19 mouse cellular contexts compared by ENCODE assay signal in genomic region chr4:83104045-83104681, GRCm38 (mm10). TPM values are rescaled to one million over a fixed set of nuclear protein-coding genes. Genes with fewer than 3 reads are reported as not detected.
DNase-seq lines count a peak whose midpoint lies in the region; ATAC-seq and TF ChIP-seq lines count a peak whose summit lies in the region.
"Had no signal": no experiment of that assay in that cellular context is flagged by ENCODE, and none has a peak within 500 bp of the region (broad histone marks: within the 10 kb centered on the region; RNA-seq: fewer than 3 reads in every experiment).

No protein-coding gene starts in this region.

- peak; percentile 85 for ATAC-seq in heart, postnatal 0 days (ENCODE audit: insufficient read depth, low read depth)
- ATAC-seq: forebrain, postnatal 0 days had no signal

- TF ChIP-seq EP300 in heart, postnatal 0 days (IDR thresholded peaks at IDR 0.05; ENCODE audit: low read depth): peak; percentile 55; the same call in 1 of the 2 replicates

- no peaks in the 10 kb centered on the region for H3K36me3 ChIP-seq in embryonic facial prominence, embryonic 10.5 days (replicated peaks)
- H3K36me3 ChIP-seq in heart, postnatal 0 days (replicated peaks; ENCODE audit: control insufficient read depth, insufficient read depth, low read length): no peaks in the 10 kb centered on the region
- H3K36me3 ChIP-seq: embryonic facial prominence, embryonic 12.5 days; liver, embryonic 15.5 days; neural tube, embryonic 12.5 days; stomach, embryonic 15.5 days had no signal

- no peaks in the 10 kb centered on the region for H3K27me3 ChIP-seq in embryonic facial prominence, embryonic 10.5 days (replicated peaks; ENCODE audit: low read depth, poor library complexity, severe bottlenecking)
- H3K27me3 ChIP-seq in heart, postnatal 0 days (ENCODE audit: control insufficient read depth, insufficient read depth, low read length): no peaks in the 10 kb centered on the region
- H3K27me3 ChIP-seq: embryonic facial prominence, embryonic 12.5 days; liver, embryonic 15.5 days; neural tube, embryonic 12.5 days; stomach, embryonic 15.5 days had no signal

- H3K4me2 ChIP-seq in heart, postnatal 0 days (ENCODE audit: low read depth, low read length): no peak overlapping the region
- H3K4me2 ChIP-seq: embryonic facial prominence, embryonic 12.5 days; liver, embryonic 15.5 days; neural tube, embryonic 12.5 days; stomach, embryonic 15.5 days had no signal

- H3K4me1 ChIP-seq in embryonic facial prominence, embryonic 10.5 days: peaks cover 7% of the 10 kb centered on the region
- peaks cover 4% of the 10 kb centered on the region; the same call in 1 of the 2 replicates for H3K4me1 ChIP-seq in heart, postnatal 0 days (ENCODE audit: control insufficient read depth, insufficient read depth)
- H3K4me1 ChIP-seq: liver, embryonic 15.5 days; neural tube, embryonic 12.5 days had no signal

- no peak for TF ChIP-seq CTCF in heart, postnatal 0 days (IDR thresholded peaks at IDR 0.05; ENCODE audit: low read depth)

- no peak overlapping the region for H3K9ac ChIP-seq in heart, postnatal 0 days (replicated peaks; ENCODE audit: low read depth, low read length)
- H3K9ac ChIP-seq: embryonic facial prominence, embryonic 12.5 days; forebrain, postnatal 0 days; liver, embryonic 15.5 days; neural tube, embryonic 12.5 days; stomach, embryonic 15.5 days had no signal

- H3K9me3 ChIP-seq in embryonic facial prominence, embryonic 10.5 days: no peaks in the 10 kb centered on the region
- no peaks in the 10 kb centered on the region for H3K9me3 ChIP-seq in heart, postnatal 0 days (replicated peaks; ENCODE audit: control insufficient read depth, low read length)
- H3K9me3 ChIP-seq: embryonic facial prominence, embryonic 12.5 days; liver, embryonic 15.5 days; neural tube, embryonic 12.5 days; stomach, embryonic 15.5 days had no signal

- H3K27ac ChIP-seq in embryonic facial prominence, embryonic 10.5 days (replicated peaks): 0 out of 2 replicates have a peak overlapping the region, but pooled peaks have one; percentile 35
- no peak overlapping the region for H3K27ac ChIP-seq in heart, postnatal 0 days (ENCODE audit: low read depth)
- H3K27ac ChIP-seq: embryonic facial prominence, embryonic 12.5 days; gastrocnemius, adult 2 months; liver, embryonic 15.5 days; neural tube, embryonic 12.5 days; stomach, embryonic 15.5 days had no signal

- peak; percentile 44 to 51 for DNase-seq in kidney, postnatal 4 days
- DNase-seq in kidney, postnatal 25 days: no peak
- no peak for DNase-seq in embryonic facial prominence, embryonic 10.5 days (ENCODE audit: low spot score)
- DNase-seq in heart, adult 9 months (ENCODE audit: low spot score in 2 of 2): peak; percentile 4 to 12
- peak; percentile 67 for DNase-seq in heart, postnatal 0 days (ENCODE audit: low spot score)
- no peak for DNase-seq in gastrocnemius, postnatal 25 days
- no peak for DNase-seq in urinary bladder, postnatal 36 days (ENCODE audit: low spot score in 2 of 2)
- DNase-seq: adrenal gland, postnatal 36 days; cerebellum, adult 2 months; forebrain, postnatal 0 days; gastrocnemius, adult 2 months; kidney, postnatal 36 days; right cerebral cortex, postnatal 14 days had no signal

- 77% methylated on average over 5 of the region's 5 CpGs for WGBS in embryonic facial prominence, embryonic 10.5 days
- WGBS in heart, postnatal 0 days: 12% methylated on average over 5 of the region's 5 CpGs

- H3K4me3 ChIP-seq in embryonic facial prominence, embryonic 10.5 days: no peak overlapping the region
- no peak overlapping the region for H3K4me3 ChIP-seq in heart, postnatal 0 days (ENCODE audit: low read depth, low read length)
- H3K4me3 ChIP-seq: embryonic facial prominence, embryonic 12.5 days; gastrocnemius, adult 2 months; liver, embryonic 15.5 days; neural tube, embryonic 12.5 days; stomach, embryonic 15.5 days had no signal

RNA-seq across cellular contexts. Expression of gene Frem1, which starts 52.0 kb away (rescaled TPM):
- polyA plus RNA-seq in embryonic facial prominence, embryonic 10.5 days (2016; fragmentation: Nextera tagmentation; extraction: Ambion mirVana): 15.0 and 15.5 TPM in 2 replicates
- 8.9 and 10.3 TPM in 2 replicates for total RNA-seq in heart, postnatal 0 days (2014; rRNA removed; ENCODE audit: low replicate concordance)
- polyA plus RNA-seq in heart, postnatal 0 days (2015; fragmentation: Nextera tagmentation; extraction: Ambion mirVana): 1.1 TPM in 2 replicates
- 1 to 10 TPM in 1 of 2 experiments, under 1 TPM in 1; 0.64 to 1.7 TPM for total RNA-seq in gastrocnemius, postnatal 25 days (2021)
- total RNA-seq: hematopoietic stem cell, adult 5-6 weeks; megakaryocyte-erythroid progenitor cell, adult 5-6 weeks had no signal

Comparison
In these comparisons a context has a peak if more than half of its experiments do, and no peak if none do; other contexts are left out.
1. DNase-seq: peak in kidney, postnatal 4 days (2 of 2), heart, adult 9 months (2 of 2) and heart, postnatal 0 days (single experiment); none in kidney, postnatal 25 days (0 of 2), embryonic facial prominence, embryonic 10.5 days (single experiment), gastrocnemius, postnatal 25 days (single experiment) and urinary bladder, postnatal 36 days (0 of 2).